Mouse (Mus musculus) brain, adult 10 weeks (tissue): ENCODE results near the gene Erv3. TPM values are rescaled to one million over a fixed set of nuclear protein-coding genes. Genes with fewer than 3 reads are reported as not detected.

Experiments
- polyA plus RNA-seq: library from polyadenylated mRNA; stranded (reverse); fragments of 350-450 nt; fragmentation: Illumina TruSeq; extraction: RNeasy Lipid Tissue Mini Kit (QIAGEN cat#74804); gene quantifications from one replicate; pipeline ENCODE4 v1.2.3, GENCODE M21; 2015; ENCODE audit warnings: low read depth, low replicate concordance

Gene Erv3
- polyA plus RNA-seq = 0.16 TPM

GRCm38 (mm10) chr2:131859721-131860120 is at the start of gene Erv3:
TSS of gene Erv3 (minus strand) at chr2:131859747.

Other genes starting within 250 kb of the Erv3 start
- 870 TPM for gene Prnp, start 50.2 kb upstream of the Erv3 start, polyA plus RNA-seq
- not detected for gene Prn, start 50.2 kb upstream of the Erv3 start, polyA plus RNA-seq
- gene Prnd, start 91.1 kb upstream of the Erv3 start, polyA plus RNA-seq = not detected
- gene Rassf2, start 170.5 kb upstream of the Erv3 start, polyA plus RNA-seq = 39.9 TPM